Mouse (Mus musculus): ENCODE results near the gene Csrp1. TPM values are rescaled to one million over a fixed set of nuclear protein-coding genes. Genes with fewer than 3 reads are reported as not detected.

Gene Csrp1
- polyA plus RNA-seq, 1 experiment, result 390 TPM

GRCm38 (mm10) chr1:135731897-135732684, 12.2 kb downstream of the Csrp1 start:
- TF ChIP-seq POLR2A (IDR thresholded peaks at IDR 0.05; ENCODE audit: control insufficient read depth, extremely low read depth, insufficient read depth, low read length, poor library complexity) (no peak), CTCF (IDR thresholded peaks at IDR 0.05; ENCODE audit: borderline replicate concordance, control insufficient read depth, extremely low read depth, insufficient read depth, low read length, poor library complexity) (no peak)
- Histone ChIP-seq H3K4me1 (replicated peaks; ENCODE audit: control insufficient read depth, insufficient read depth, low read length) (peaks cover 34% of the 10 kb centered on the region), H3K36me3 (ENCODE audit: control insufficient read depth, insufficient read depth, low read length) (no peaks in the 10 kb centered on the region), H3K27ac (ENCODE audit: control insufficient read depth, insufficient read depth, low read length) (no peak overlapping the region), H3K27me3 (ENCODE audit: control insufficient read depth, insufficient read depth, low read length) (no peaks in the 10 kb centered on the region), H3K4me3 (ENCODE audit: control insufficient read depth, insufficient read depth, low read length) (no peak overlapping the region)
- 90% methylated on average over 11 of the region's 11 CpGs for WGBS
- no peak for DNase-seq

DNA sequence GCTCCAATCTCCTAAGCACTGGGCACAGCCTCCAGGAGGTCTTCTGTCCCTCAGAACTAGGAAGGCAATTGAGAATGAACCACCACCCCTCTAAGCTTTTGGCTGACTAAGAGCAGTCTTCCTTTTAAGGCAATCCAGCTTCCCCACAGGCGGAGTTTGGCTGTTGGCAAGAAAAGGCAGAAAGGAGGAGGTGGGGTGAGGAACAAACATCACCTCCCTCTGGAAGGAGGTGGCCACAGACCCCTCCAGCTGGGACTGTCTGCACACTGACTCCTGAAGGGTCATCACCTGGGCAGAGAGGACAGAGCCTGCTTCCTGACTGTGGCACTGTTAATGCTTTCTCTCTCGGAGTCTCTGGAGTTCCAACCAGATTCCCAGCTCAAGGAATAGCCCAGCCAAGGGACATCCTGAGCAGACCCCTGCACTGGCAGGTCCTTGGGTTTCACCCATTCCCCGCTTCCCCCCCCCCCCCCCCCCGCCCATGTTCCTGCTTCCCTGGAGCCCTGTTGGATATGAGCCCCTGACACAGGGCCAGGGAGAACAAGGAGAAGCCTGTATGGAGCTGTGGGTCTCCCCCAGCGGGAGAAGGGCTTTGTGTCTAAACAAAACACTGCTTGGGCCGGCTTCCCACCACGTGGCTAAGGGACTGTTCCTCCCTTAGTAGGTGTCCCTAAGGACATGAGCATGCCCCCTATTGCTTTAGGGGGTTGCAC, 14.5 kb downstream of the Csrp1 start:
- Histone ChIP-seq H3K27ac (ENCODE audit: control insufficient read depth, insufficient read depth, low read length) (no peak overlapping the region), H3K27me3 (ENCODE audit: control insufficient read depth, insufficient read depth, low read length) (no peaks in the 10 kb centered on the region), H3K4me1 (replicated peaks; ENCODE audit: control insufficient read depth, insufficient read depth, low read length) (peaks cover 22% of the 10 kb centered on the region), H3K4me3 (ENCODE audit: control insufficient read depth, insufficient read depth, low read length) (no peak overlapping the region), H3K36me3 (ENCODE audit: control insufficient read depth, insufficient read depth, low read length) (peaks cover 3% of the 10 kb centered on the region)
- TF ChIP-seq CTCF (IDR thresholded peaks at IDR 0.05; ENCODE audit: borderline replicate concordance, control insufficient read depth, extremely low read depth, insufficient read depth, low read length, poor library complexity) (no peak), POLR2A (IDR thresholded peaks at IDR 0.05; ENCODE audit: control insufficient read depth, extremely low read depth, insufficient read depth, low read length, poor library complexity) (no peak)
- no peak for DNase-seq
- 83% methylated on average over 7 of the region's 7 CpGs for WGBS

GRCm38 (mm10) chr1:135735460-135735859, 15.6 kb downstream of the Csrp1 start:
- 84% methylated on average over 6 of the region's 6 CpGs for WGBS
- H3K36me3 ChIP-seq (ENCODE audit: control insufficient read depth, insufficient read depth, low read length), result peaks cover 7% of the 10 kb centered on the region
- no peaks in the 10 kb centered on the region for H3K27me3 ChIP-seq (ENCODE audit: control insufficient read depth, insufficient read depth, low read length)
- TF ChIP-seq CTCF (IDR thresholded peaks at IDR 0.05; ENCODE audit: borderline replicate concordance, control insufficient read depth, extremely low read depth, insufficient read depth, low read length, poor library complexity) (no peak), POLR2A (IDR thresholded peaks at IDR 0.05; ENCODE audit: control insufficient read depth, extremely low read depth, insufficient read depth, low read length, poor library complexity) (no peak)
- DNase-seq, result no peak
- peaks cover 11% of the 10 kb centered on the region for H3K4me1 ChIP-seq (replicated peaks; ENCODE audit: control insufficient read depth, insufficient read depth, low read length)
- H3K27ac ChIP-seq (ENCODE audit: control insufficient read depth, insufficient read depth, low read length), result no peak overlapping the region
- no peak overlapping the region for H3K4me3 ChIP-seq (ENCODE audit: control insufficient read depth, insufficient read depth, low read length)

DNA sequence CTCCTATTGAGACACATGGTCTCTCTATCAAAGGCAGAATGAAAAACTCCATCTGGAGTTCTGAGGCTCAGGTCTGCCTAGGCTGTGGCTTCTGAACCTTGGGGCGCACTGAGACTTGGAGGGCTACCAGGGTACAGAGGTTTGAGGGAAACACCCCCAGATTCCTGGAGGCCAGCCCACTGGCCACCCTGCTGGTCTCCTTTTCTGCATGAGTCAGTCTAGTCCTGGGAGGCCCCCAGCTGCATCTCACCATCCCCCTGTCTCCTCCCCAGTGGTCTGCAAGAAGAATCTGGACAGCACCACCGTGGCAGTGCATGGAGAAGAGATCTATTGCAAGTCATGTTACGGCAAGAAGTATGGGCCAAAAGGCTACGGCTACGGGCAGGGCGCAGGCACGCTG, 25.1 kb downstream of the Csrp1 start:
- Histone ChIP-seq H3K4me3 (ENCODE audit: control insufficient read depth, insufficient read depth, low read length) (no peak overlapping the region), H3K27me3 (ENCODE audit: control insufficient read depth, insufficient read depth, low read length) (no peaks in the 10 kb centered on the region), H3K36me3 (ENCODE audit: control insufficient read depth, insufficient read depth, low read length) (peaks cover 38% of the 10 kb centered on the region), H3K27ac (ENCODE audit: control insufficient read depth, insufficient read depth, low read length) (no peak overlapping the region), H3K4me1 (replicated peaks; ENCODE audit: control insufficient read depth, insufficient read depth, low read length) (no peaks in the 10 kb centered on the region)
- no peak for TF ChIP-seq POLR2A (IDR thresholded peaks at IDR 0.05; ENCODE audit: control insufficient read depth, extremely low read depth, insufficient read depth, low read length, poor library complexity)
- no peak for DNase-seq
- WGBS, result 94% methylated on average over 7 of the region's 7 CpGs

DNA sequence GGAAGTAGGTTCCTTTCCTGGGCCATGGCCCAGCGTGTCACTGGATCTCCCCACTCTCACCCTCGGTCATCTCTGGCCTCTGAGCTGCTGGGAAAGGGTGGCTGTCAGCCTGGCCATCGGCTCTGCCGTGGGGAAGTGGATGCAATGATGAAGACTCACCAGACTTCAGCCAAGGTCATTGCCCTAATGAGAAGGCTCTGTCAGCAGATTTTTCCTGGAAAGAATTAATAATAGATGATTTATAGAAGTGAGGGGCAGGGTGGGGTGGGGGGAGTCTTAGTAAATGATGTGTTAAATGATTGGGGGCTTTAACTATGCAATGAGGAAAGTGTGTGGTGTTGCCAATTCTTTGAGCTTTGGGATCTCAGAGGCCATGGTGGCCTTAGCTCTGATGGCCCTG, 26.4 kb downstream of the Csrp1 start:
- TF ChIP-seq POLR2A (IDR thresholded peaks at IDR 0.05; ENCODE audit: control insufficient read depth, extremely low read depth, insufficient read depth, low read length, poor library complexity) (no peak), CTCF (IDR thresholded peaks at IDR 0.05; ENCODE audit: borderline replicate concordance, control insufficient read depth, extremely low read depth, insufficient read depth, low read length, poor library complexity) (no peak)
- 87% methylated on average over 4 of the region's 4 CpGs for WGBS
- H3K36me3 ChIP-seq (ENCODE audit: control insufficient read depth, insufficient read depth, low read length), result peaks cover 49% of the 10 kb centered on the region
- H3K27ac ChIP-seq (ENCODE audit: control insufficient read depth, insufficient read depth, low read length), result no peak overlapping the region
- no peak for DNase-seq
- H3K4me1 ChIP-seq (replicated peaks; ENCODE audit: control insufficient read depth, insufficient read depth, low read length), result no peaks in the 10 kb centered on the region
- H3K27me3 ChIP-seq (ENCODE audit: control insufficient read depth, insufficient read depth, low read length), result no peaks in the 10 kb centered on the region
- no peak overlapping the region for H3K4me3 ChIP-seq (ENCODE audit: control insufficient read depth, insufficient read depth, low read length)

DNA sequence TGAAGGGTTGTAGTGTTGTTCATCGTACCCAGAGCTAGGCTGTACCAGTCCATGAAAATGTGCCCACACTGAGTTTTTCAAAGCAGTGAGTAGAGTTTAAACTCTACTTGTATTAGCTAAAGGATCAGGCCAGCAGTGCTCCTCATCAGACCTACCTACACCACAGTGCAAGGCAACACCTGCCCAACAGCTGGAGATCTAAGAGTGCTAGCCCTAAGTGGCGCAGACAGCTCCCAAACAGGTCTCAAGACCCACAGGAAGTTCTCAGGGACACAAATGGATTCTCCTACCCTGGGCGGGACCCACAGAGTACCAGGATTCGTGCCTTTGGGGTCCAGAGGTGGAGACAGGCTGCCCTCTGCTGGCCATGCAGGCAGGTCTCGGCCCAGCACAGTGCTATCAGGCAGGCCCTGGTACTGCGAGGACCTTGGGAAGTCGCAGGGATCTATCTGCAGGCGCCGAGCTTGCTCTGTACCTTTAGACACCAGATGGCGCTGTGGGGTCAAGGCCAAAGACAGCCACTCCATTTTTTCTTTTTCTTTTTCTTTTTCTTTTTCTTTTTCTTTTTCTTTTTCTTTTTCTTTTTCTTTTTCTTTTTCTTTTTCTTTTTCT, 33.0 kb downstream of the Csrp1 start:
- no peaks in the 10 kb centered on the region for H3K4me1 ChIP-seq (replicated peaks; ENCODE audit: control insufficient read depth, insufficient read depth, low read length)
- no peak overlapping the region for H3K4me3 ChIP-seq (ENCODE audit: control insufficient read depth, insufficient read depth, low read length)
- H3K27me3 ChIP-seq (ENCODE audit: control insufficient read depth, insufficient read depth, low read length), result no peaks in the 10 kb centered on the region
- TF ChIP-seq CTCF (IDR thresholded peaks at IDR 0.05; ENCODE audit: borderline replicate concordance, control insufficient read depth, extremely low read depth, insufficient read depth, low read length, poor library complexity) (peak; percentile 99), POLR2A (IDR thresholded peaks at IDR 0.05; ENCODE audit: control insufficient read depth, extremely low read depth, insufficient read depth, low read length, poor library complexity) (no peak)
- DNase-seq, result peak; percentile 93
- H3K36me3 ChIP-seq (ENCODE audit: control insufficient read depth, insufficient read depth, low read length), result peaks cover 34% of the 10 kb centered on the region
- 11% methylated on average over 10 of the region's 10 CpGs for WGBS
- no peak overlapping the region for H3K27ac ChIP-seq (ENCODE audit: control insufficient read depth, insufficient read depth, low read length)

Measured in thymus, adult 2 months (tissue).